Mouse (Mus musculus) adrenal gland, adult 8-10 months (tissue): ENCODE measurements around the gene Fgfr2. TPM values are rescaled to one million over a fixed set of nuclear protein-coding genes. Genes with fewer than 3 reads are reported as not detected.
A peak's percentile ranks its signal among the peaks of the same experiment; 100 is the strongest.

Experiments used
- DNase-seq: peaks from one replicate; pipeline ENCODE4 v3.0.0; 2022
- total RNA-seq, 4 experiments: library from RNA; stranded (reverse); gene quantifications; 2 replicates each; pipeline ENCODE4 v1.2.4; 2022

Gene Fgfr2
- total RNA-seq, 4 experiments from 2014 or later: 193 to 471 (median 262) TPM

GRCm38 (mm10) chr7:132321392-132321958 is 801.7 kb downstream of the Fgfr2 start:
- DNase-seq: no peak

DNA sequence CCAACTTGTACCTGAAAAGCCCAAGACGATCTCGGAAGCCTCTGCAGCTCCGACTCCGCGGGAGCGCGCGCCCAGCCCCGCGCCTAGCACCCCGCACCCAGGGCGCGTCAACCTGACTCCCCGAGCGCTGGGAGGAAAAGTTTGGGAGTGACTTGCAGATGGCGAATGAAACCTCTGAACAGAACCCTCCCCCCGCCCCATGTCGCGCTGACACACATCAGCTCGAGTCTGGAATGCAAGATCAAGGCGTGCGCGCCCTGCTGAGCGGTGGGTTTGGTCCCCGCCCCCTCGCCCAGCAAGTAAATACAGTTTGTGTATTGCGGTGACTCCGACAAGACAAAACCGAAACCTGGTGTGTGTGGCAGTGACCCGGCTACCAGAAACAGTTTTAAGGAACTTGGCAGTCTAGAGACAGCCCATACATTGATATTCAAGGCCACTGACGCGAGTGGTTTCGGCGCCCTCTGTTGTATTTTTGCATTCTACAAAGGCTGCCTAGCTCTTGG is 806.1 kb downstream of the Fgfr2 start, which contains the start of gene Chst15:
Gene Chst15, minus strand, starts transcription at position 193 of the 506 bp plus-strand sequence.
- DNase-seq: peak; percentile 58

DNA sequence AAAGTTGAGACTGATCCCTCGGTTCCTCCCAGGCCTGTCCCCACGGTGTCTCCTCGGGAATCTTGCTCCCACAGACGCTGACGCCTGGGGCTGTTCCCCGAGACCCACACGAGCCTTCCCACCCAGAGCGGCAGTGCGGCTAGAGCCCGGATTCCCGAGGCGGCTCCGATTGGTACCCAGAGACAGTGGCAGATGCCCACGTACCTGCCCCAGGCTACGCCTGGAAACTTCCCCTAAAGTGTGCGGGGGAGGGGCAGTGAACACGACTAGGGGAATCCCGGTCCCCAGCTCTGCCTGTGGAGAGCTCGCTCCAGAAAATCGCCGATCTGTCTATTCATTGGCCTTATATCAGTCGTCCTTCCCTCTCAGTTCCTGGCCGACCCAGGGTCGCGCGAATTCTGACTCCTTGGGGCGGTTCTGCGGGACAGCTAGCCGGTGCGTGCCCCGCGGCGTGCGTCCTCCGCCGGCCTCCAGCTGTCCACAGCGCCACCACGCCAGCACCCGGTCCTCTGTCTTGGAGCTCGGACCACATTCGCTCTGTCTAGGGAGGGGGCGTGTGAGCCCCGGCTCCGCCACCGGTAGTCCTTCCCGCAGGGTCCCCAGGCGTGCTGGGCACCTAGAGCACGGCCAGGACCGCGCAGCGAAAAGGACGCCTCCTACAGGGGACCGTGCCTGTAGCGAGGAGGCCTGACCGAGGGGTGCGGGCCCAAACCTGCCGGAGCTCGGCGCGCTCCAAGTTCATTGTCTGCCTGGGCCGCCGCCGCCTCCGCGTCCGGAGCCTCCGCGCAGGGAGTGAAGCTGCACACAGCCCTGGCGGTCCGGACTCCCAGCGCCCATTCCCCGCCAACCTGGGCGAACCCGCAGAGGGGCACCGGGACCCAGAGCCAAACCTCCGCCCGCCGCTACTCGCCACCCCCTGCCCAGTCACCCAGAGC is 806.8 kb downstream of the Fgfr2 start:
- DNase-seq: peak; percentile 51

DNA sequence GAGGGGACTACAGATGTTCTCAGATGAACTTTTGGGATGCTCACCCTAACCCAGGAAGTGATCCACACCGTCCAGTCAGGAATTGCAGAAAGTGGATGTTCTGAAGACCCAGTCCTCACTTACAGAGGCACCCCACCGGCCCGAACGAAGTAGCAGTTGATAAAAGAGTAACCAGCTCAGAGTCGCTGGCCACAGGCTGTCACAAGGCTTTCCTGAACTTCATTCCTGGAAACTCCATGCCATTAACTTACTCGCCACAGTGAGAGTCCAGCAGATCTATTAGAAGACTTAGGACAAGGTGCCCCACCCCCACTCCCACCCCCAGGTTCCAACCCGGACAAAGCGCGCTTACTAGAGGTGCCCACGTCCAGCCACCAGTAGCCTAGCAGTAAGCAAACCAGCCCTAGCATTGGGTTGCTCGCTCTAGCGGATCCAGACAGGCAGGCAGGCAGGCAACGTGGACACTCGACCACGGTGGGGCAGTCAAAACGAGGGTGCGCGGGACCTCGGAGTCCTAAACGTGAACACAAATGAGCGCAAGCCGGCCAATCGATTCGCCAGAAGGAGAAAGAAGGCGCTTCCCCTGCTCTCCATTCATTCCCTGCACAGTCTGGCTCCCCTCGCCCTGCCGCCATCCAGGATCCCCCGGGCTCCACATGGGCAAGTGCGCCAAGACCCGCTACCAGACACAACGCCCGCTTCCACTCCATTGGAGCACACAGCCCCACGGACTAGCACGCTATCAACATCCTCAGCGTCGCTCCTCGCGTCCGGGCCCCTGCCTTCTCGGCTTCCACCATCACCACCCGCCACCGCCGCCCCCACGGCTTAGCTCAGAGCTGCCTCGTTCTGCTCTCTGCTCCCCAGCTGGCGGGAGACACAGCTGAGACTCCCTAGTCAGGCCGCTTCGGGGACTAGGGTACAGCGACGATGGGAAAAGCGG is 807.7 kb downstream of the Fgfr2 start:
- DNase-seq: peak; percentile 66

DNA sequence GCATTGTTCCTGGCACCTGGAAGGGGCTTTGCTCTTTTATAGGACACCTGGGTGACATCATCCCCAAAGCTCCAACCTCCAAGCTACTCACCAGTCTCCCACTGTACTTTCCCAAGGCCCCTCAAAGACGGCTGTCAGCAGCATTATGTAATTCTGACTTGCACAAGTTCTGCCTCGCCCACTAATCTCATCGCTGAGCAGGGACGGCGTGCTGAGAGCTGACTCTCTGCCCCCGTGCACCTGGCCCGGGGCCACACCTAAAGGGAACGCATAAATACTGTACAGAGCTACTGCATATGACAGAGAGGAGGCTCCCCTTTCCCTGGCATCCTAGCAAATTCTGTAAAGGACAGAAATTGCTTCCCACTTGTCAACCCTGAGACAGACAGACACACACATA is 810.8 kb downstream of the Fgfr2 start:
- peak; percentile 43 for DNase-seq

GRCm38 (mm10) chr7:132308537-132309191 is 814.5 kb downstream of the Fgfr2 start:
- DNase-seq: no peak

- DNase-seq: no peak
These were observed 815.4 kb downstream of the Fgfr2 start for GRCm38 (mm10) chr7:132307722-132308271.

DNA sequence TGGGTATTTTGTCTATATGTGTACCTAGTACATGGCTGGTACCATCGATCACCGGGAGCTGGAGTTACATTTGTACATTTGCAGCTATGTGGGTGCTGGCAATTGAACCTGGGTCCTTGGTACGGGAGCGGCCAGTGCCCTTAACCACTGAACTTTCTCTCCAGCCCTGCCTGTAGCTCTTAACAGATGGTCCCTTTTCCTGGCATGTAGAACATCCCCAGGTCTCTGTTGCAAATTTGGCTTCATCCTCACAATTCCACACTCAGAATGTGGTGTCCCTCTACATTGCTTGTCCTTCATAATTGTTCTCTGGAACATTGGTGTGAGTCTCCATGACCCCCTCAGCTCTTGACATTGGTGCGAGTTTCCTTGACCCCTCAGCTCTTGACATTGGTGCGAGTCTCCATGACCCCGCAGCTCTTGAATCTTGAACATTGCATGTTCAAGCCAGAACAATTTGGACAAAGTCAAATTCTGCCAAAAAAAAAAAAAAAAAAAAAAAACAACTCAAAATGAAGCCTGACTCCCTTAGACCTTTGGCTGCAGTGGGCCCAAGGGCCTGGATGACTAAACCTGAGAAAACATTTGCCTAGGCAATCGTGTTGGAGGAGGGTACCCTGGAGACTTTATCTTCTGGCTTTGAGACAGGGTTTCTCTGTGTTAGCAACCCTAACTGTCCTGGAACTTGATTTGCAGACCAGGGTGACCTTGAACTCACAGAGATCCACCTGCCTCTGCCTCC is 816.3 kb downstream of the Fgfr2 start:
- no peak for DNase-seq

DNA sequence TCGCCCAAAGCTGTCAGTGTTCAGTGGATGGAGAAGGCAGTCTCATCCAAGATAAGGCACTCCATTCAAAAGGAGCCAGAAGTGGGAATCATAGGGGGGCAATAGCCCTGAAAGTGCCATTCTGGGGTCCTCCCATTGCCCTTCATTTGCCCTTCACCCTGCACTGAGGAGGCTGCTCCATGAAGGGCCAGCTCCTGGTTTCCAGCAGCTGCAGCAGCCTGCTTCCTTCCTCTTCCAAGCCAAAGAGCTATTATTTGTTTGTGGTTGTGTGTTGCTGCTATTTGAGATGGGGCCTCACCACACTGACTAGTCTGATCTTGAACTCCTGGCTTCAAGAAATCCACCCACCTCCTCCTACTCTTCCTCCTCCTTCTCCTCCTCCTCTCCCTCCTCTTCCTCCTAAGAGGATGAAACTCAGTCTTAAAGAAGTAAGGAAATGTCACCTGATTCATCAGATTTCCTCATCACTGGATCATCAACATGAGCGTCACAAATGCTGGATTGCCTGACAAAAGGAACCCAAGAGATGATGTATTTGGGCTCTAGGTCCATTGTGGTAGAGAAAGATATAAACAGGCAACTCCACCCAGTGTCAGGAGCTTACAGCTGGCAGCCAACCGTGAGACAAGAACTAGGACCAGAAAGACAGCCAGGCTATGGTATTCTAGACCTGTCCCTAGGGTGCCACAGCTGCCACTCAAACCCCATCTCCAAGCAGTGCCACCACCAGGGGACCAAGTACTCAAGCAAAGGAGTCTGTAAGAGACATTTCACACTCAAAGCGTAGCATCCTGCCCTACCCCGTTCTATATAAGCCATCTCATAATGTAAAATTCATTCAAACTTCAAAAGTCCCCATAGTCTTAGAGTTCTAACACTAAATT is 817.4 kb downstream of the Fgfr2 start:
- DNase-seq: no peak

- DNase-seq: no peak
These were observed 818.6 kb downstream of the Fgfr2 start for GRCm38 (mm10) chr7:132304424-132305085.

DNA sequence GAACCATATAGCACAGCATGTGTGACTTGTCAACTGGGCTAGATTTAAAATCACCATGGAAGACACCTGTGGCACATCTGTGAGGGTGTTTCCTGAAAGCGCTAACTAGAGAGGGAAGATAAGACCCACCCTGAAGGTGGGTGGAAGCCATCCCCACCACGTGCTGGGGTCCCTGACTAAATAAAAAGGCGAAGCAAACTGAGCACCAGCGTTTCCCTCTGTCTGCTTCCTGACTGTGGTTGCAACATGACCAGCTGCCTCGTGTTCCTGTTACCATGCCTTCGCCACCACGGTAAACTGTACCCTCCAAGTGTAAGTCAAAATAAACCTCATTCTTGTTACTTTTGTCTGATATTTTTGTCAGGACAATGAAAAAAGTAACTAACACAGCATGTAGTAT is 819.2 kb downstream of the Fgfr2 start:
- DNase-seq: no peak

- no peak for DNase-seq
These were observed 820.5 kb downstream of the Fgfr2 start for GRCm38 (mm10) chr7:132302508-132303241.

- DNase-seq: no peak
These were observed 823.4 kb downstream of the Fgfr2 start for GRCm38 (mm10) chr7:132299661-132300210.

- no peak for DNase-seq
These were observed 824.6 kb downstream of the Fgfr2 start for GRCm38 (mm10) chr7:132298412-132298990.

DNA sequence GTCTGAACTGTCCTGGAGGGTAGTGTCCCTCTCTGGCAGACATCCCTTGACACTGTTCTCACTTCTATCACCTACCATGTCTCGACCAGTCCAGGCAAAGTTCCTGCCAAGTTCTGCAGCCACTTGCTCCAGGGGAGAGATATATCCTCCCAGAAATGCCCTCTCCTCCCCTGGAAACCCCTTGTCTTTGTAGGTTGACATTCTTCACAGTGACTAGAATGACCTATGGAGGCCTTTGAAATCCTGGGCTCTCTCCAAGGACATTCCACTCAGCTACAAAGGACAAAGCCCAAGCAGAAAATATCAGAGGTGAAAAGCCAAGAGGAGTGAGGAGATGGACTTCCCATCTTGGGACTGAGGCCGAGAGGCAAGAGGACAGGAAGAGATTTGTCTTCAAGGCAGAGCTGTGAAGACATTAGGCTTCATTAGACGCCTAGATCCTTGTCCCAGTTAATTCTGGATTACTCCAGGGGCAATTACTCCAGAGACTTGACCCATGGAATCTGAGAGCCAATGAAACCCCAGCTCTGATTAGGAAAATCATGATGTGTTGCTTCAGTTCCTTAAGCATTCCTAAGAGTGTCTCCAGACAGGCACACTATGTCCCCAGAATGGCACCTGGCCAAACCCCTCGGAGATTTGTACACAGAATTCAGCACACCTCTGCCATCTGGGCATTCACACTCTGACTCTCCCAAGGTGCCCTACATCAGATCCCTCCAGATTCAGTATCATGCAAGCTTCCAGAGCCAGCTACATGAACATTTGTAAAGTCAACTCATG is 826.3 kb downstream of the Fgfr2 start:
- peak; percentile 46 for DNase-seq

GRCm38 (mm10) chr7:132296132-132296531 is 827.0 kb downstream of the Fgfr2 start:
- no peak for DNase-seq

DNA sequence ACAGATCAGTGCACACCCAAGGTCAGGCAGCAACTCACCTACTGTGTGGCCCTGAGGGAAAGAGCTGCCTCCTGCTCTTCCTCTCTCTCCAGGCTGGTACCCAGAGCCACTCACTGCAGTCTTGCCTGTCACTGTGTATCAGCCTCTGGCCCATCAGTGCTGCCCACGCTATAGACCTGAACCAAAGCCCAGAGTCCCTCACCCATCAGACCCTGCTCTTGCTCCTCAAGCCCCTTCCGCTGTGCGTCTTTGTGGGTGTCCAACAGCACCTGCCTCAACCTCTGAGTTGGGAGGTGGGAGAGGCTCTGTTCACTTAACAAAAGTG is 835.8 kb downstream of the Fgfr2 start:
- DNase-seq: no peak
